Mouse (Mus musculus) thymus, adult 2 months (tissue): Measurements from ENCODE around the gene Prkg1. TPM values are rescaled to one million over a fixed set of nuclear protein-coding genes. Genes with fewer than 3 reads are reported as not detected.
"Not testable (repeated sequence)": the region's sequence is repeated elsewhere in the genome, so short reads cannot be mapped to it uniquely, and the experiment has no call there.

Experiments used
- DNase-seq: peaks from one replicate; pipeline ENCODE4 v3.0.0; 2021
- H3K27ac ChIP-seq: fragments of 200-500 bp; 2 replicates; pipeline ENCODE4 v1.5.1; 2012; ENCODE audit warnings: low read length, control low read depth; ENCODE audit not compliant: control insufficient read depth, insufficient read depth
- H3K27me3 ChIP-seq: fragments of 200-500 bp; 2 replicates; pipeline ENCODE4 v1.6.1; 2012; ENCODE audit warnings: mild to moderate bottlenecking, low read length, moderate library complexity, mixed read lengths; ENCODE audit not compliant: control insufficient read depth, insufficient read depth
- H3K36me3 ChIP-seq: fragments of 200-500 bp; 2 replicates; pipeline ENCODE4 v1.6.1; 2012; ENCODE audit warnings: mild to moderate bottlenecking, low read length, moderate library complexity; ENCODE audit not compliant: control insufficient read depth, insufficient read depth
- H3K4me1 ChIP-seq: fragments of 200-500 bp; replicated peaks from 2 replicates; pipeline ENCODE4 v1.6.1; 2012; ENCODE audit warnings: low read length; ENCODE audit not compliant: control insufficient read depth, insufficient read depth
- H3K4me3 ChIP-seq: fragments of 200-500 bp; 2 replicates; pipeline ENCODE4 v1.5.1; 2012; ENCODE audit warnings: mild to moderate bottlenecking, low read length, control low read depth, moderate library complexity; ENCODE audit not compliant: control insufficient read depth, insufficient read depth
- CTCF ChIP-seq: fragments of 200-500 bp; IDR thresholded peaks from 2 replicates; pipeline ENCODE4 v1.5.1; 2012; ENCODE audit warnings: mild to moderate bottlenecking, control low read depth, low read length, moderate library complexity, borderline replicate concordance; ENCODE audit not compliant: control insufficient read depth, poor library complexity, insufficient read depth; ENCODE audit errors: extremely low read depth
- POLR2A ChIP-seq: fragments of 200-500 bp; IDR thresholded peaks from 2 replicates; pipeline ENCODE4 v1.6.1; 2012; ENCODE audit warnings: mild to moderate bottlenecking, low read length, control low read depth, moderate library complexity; ENCODE audit not compliant: control insufficient read depth, poor library complexity, insufficient read depth; ENCODE audit errors: extremely low read depth
- WGBS: fragments of 180-500 bp; shearing (Covaris S2); methylation state at CpG from one replicate; pipeline ENCODE4 v1.1.7; 2018; 5-methylcytosine and 5-hydroxymethylcytosine counted together
- polyA plus RNA-seq: library from polyadenylated mRNA; depleted of rRNA; stranded (reverse); fragments of >200 nt; gene quantifications from 2 replicates; pipeline ENCODE4 v1.2.3, GENCODE M21; 2012

The Prkg1 gene
- polyA plus RNA-seq, 1 experiment, result 0.26 TPM

- no peak for DNase-seq
Measured at GRCm38 (mm10) chr19:31255780-31256179, 509.1 kb downstream of the Prkg1 start.

DNA sequence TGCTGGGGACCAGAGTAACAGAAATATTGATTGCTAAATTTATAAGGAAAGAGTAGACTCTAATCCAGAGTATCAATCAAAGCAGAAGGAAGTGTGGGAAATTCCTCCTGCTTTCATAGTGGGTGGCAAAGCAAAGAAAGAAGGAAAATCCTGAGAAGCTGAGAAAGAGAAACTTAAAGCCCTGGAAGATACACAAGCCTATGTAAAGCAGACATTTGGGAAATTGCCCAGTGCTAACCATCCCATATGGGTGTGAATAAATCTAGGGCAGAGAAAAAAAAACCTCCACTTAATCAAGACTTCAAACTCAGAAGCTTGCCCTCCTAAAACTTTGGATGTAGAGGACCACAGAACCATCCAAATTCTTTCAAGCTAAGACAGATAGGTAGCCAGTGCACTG is 532.4 kb downstream of the Prkg1 start:
- Histone ChIP-seq H3K4me1 (no peaks in the 10 kb centered on the region), H3K27me3 (no peaks in the 10 kb centered on the region), H3K27ac (no peak overlapping the region), H3K36me3 (no peaks in the 10 kb centered on the region), H3K4me3 (no peak overlapping the region)
- DNase-seq, result no peak
- TF ChIP-seq POLR2A, result no peak
- no peak for TF ChIP-seq CTCF

More at GRCm38 (mm10) chr19:31255780-31256179, 509.1 kb downstream of the Prkg1 start:
- no peak overlapping the region for H3K27ac ChIP-seq
- 84% methylated on average over 2 of the region's 2 CpGs for WGBS
- H3K27me3 ChIP-seq, result no peaks in the 10 kb centered on the region
- H3K4me3 ChIP-seq, result no peak overlapping the region
- no peaks in the 10 kb centered on the region for H3K36me3 ChIP-seq
- TF ChIP-seq CTCF (no peak), POLR2A (no peak)
- no peaks in the 10 kb centered on the region for H3K4me1 ChIP-seq

DNA sequence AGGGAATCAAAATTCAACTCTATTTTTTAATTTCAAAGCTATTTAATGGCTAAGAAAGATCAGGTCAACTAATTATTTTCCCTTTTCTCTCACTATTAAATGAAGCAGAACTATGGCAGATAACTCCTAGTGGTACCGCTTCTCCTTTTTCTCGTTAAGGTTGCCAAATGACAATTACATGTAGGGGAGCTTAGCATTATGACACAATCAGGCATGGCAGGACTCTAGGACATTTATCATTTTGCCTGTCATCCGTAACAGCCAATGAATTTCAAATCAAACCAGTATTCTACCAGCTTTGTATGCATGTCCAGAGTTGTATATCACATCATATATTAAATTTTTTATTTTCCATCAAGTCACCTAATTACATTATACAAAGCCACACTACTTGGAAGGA is 536.4 kb downstream of the Prkg1 start:
- no peaks in the 10 kb centered on the region for H3K4me1 ChIP-seq
- no peaks in the 10 kb centered on the region for H3K36me3 ChIP-seq
- no peak overlapping the region for H3K4me3 ChIP-seq
- no peak for TF ChIP-seq POLR2A
- WGBS, result 89% methylated on average over 3 of the region's 3 CpGs
- H3K27me3 ChIP-seq, result no peaks in the 10 kb centered on the region
- no peak overlapping the region for H3K27ac ChIP-seq
- no peak for DNase-seq

DNA sequence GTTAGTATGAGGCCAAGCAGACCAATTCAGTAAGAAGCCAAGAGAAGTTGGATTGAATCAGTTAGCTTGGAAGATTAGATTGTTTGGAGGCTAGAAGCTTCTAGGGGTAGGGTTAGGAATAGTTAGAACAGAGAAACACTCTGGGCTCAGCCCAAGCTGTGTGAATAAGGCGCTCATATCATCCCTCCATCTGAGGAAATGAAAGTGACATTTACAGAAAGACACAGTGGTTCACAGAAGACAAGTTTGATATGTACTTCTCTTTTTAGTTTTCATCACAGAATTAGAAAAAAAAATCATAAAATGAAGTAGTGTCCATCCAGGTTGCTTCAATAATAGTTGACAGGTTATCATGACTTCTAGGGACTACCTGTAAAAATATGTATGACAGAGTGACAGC is 541.4 kb downstream of the Prkg1 start:
- Histone ChIP-seq H3K36me3 (no peaks in the 10 kb centered on the region), H3K27me3 (no peaks in the 10 kb centered on the region), H3K27ac (no peak overlapping the region), H3K4me1 (no peaks in the 10 kb centered on the region), H3K4me3 (no peak overlapping the region)
- DNase-seq, result no peak
- 72% methylated on average over 1 of the region's 1 CpGs for WGBS
- TF ChIP-seq CTCF (no peak), POLR2A (no peak)

- not testable (repeated sequence) for H3K4me3 ChIP-seq, H3K4me1 ChIP-seq, H3K27ac ChIP-seq, H3K36me3 ChIP-seq, DNase-seq, H3K27me3 ChIP-seq
- WGBS, result 91% methylated on average over 4 of the region's 4 CpGs
Measured at GRCm38 (mm10) chr19:31219261-31219660, 545.6 kb downstream of the Prkg1 start.

- no peaks in the 10 kb centered on the region for H3K36me3 ChIP-seq
- no peaks in the 10 kb centered on the region for H3K4me1 ChIP-seq
- no peak for DNase-seq
- H3K4me3 ChIP-seq, result no peak overlapping the region
- H3K27me3 ChIP-seq, result no peaks in the 10 kb centered on the region
- no peak overlapping the region; the same call in 1 of the 2 replicates for H3K27ac ChIP-seq
- TF ChIP-seq CTCF, result no peak
- no peak for TF ChIP-seq POLR2A
- WGBS, result 23% methylated on average over 3 of the region's 3 CpGs
Measured at GRCm38 (mm10) chr19:31210850-31211249, 554.0 kb downstream of the Prkg1 start.

DNA sequence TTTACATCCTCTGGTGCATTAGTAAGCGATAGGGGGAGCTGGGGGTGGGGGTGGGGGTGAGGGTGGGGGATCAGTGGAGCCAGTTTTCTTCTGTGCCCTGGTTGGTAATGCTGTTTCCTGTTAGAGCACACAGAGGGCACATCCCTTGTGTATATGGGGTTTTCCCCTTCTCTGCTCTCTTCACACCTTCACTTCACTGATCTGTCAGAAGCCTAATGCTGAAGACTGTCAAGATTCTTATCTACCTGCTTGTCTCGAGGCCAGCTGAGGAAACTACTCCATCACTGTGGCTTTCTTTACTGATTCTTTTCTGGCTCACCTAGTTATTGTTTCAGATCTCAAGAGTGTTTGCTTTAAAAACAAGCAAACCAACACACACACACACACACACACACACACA is 554.4 kb downstream of the Prkg1 start:
- TF ChIP-seq POLR2A, result no peak
- no peak for TF ChIP-seq CTCF
- Histone ChIP-seq H3K4me1 (no peaks in the 10 kb centered on the region), H3K4me3 (no peak overlapping the region), H3K36me3 (no peaks in the 10 kb centered on the region), H3K27ac (no peak overlapping the region), H3K27me3 (no peaks in the 10 kb centered on the region)
- no peak for DNase-seq
- 22% methylated on average over 2 of the region's 2 CpGs for WGBS
